Mouse (Mus musculus): ENCODE data around the gene Hacd4.
A peak's percentile ranks its signal among the peaks of the same experiment; 100 is the strongest.
"Not testable (repeated sequence)": the region's sequence is repeated elsewhere in the genome, so short reads cannot be mapped to it uniquely, and the experiment has no call there.

Gene Hacd4

GRCm38 (mm10) chr4:88432412-88433024 lies 6.2 kb downstream of the Hacd4 start:
- no peak for DNase-seq (ENCODE audit: low spot score in 2 of 2)

DNA sequence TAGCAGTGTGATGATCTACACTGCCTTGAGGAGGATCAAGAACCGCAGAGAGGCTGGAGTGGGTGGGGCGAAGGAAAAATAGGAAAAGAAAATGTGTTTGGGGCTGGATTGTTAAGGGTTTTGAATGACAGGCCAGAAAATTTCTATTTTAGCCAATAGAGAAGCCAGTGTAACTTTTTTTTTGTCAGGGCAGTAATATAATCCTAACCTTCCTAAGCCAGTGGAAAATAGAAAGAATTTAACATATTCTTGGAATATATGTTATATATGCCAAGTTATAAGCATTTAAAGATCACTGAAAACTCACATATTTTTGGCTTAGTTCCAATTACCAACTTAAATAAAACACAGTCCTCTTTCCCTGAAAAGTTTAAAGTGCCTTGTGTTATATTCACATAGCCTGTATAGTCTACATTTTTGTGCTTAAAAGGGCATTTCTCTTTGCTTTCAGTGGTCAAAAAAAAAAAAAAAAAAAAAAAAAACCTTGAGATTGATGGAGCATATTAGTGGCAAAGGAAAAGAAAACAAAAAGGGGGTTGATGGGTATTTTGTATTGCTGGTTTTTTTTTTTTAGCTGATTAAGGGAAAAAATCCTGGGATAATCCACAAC lies 11.0 kb downstream of the Hacd4 start:
- DNase-seq (ENCODE audit: low spot score in 2 of 2): no peak

DNA sequence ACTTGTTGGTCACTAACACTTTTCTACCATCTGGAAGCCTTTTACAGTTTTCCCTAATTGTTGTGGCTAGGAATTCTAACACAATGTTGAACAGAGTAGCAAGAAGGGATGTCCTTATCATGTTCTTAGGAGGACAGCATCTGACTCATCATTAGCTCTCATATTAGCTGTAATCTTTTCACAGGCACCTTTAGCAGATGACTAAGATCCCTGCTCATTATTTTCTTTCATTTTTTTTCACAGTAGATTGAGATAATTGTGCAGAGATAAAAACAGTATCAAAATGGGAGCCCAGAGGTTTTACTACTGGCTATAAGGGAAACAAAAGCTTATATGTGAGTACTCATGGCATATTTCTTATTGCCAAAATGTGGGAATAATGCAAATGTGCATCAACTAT lies 14.2 kb downstream of the Hacd4 start:
- no peak for DNase-seq (ENCODE audit: low spot score in 2 of 2)

- DNase-seq (ENCODE audit: low spot score in 2 of 2): no peak
These were observed 19.4 kb downstream of the Hacd4 start for GRCm38 (mm10) chr4:88419378-88419777.

GRCm38 (mm10) chr4:88415017-88415416 lies 23.7 kb downstream of the Hacd4 start:
- DNase-seq (ENCODE audit: low spot score in 2 of 2): no peak

DNA sequence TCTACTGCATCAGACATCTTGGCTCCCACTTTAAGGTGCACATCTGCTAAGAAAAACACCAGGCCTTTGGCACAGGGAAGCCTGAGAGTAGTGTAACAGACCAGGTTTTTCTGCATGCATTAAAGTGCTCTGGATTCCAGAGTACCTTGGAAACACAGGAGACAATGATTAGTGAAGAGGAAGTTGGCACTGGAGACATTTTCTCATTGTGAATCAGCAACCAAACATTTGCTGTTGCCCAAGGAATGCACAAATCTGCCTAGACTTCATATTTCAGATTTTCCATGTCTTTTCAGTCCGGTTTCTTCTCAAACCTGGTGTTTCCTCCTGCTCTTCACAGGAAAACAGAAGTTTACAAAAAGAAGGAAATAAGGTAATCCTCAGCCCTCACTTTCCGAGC lies 26.4 kb downstream of the Hacd4 start:
- DNase-seq (ENCODE audit: low spot score in 2 of 2): no peak

GRCm38 (mm10) chr4:88409279-88409678 lies 29.4 kb downstream of the Hacd4 start:
- no peak for DNase-seq (ENCODE audit: low spot score in 2 of 2)

GRCm38 (mm10) chr4:88406887-88407696 lies 31.6 kb downstream of the Hacd4 start:
- DNase-seq (ENCODE audit: low spot score in 2 of 2): peak; percentile 81 to 85

DNA sequence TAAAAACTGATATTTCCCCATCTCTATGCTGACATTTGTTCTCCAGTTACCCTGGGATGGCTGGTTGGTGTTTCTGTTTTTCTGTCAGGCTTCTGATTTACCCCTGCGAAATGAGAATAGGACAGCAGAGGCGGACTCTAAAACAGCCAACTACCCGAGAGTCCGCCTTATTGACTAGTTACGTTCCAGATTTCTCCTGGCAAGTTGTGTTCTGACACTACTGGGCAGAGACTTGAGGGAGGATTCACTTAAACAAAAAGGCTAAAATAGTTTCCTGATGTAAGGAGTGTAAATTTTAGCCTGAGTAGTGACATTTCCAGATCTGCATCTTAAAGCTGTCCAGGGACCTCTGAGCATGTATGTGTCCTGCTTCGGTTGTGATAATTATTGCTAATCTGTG lies 35.8 kb downstream of the Hacd4 start:
- DNase-seq (ENCODE audit: low spot score in 2 of 2): no peak

- DNase-seq (ENCODE audit: low spot score in 2 of 2): no peak
These were observed 37.8 kb downstream of the Hacd4 start for GRCm38 (mm10) chr4:88400992-88401313.

DNA sequence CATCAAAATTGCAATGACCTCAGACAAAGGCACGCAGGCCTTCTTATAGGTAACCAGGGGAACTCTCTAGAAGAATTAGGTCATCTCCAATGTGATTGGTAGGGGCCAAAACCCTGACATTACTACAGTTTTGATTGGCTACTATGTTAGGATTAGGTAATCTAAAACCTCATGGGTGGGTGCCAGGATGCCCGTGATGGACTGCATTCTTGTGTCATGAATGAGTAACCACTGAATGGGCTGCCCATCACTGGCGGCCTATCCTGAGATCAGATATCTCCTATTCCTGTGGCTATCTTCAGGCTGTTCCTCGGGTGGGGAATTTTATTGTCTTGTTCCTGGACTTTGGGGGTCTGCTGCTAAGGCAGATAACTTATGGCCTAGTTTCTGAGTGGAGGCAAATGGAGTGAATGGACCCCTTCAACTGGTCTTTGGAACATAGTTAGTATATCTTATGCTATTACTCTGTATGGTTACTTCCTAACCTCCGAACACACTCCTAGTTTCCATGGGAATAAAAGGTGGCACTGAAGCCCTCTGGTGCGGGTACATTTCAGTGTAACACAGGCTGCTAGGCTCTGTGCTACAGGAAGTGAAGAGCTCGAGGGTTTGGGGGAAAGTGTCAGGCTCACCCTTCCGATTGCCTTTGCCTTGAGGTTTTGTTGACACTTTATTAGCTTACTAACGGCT lies 38.3 kb downstream of the Hacd4 start:
- DNase-seq (ENCODE audit: low spot score in 2 of 2): no peak

- DNase-seq (ENCODE audit: low spot score in 2 of 2): no peak
These were observed 41.7 kb downstream of the Hacd4 start for GRCm38 (mm10) chr4:88396995-88397521.

- no peak for DNase-seq (ENCODE audit: low spot score in 2 of 2)
These were observed 43.0 kb downstream of the Hacd4 start for GRCm38 (mm10) chr4:88395717-88396116.

DNA sequence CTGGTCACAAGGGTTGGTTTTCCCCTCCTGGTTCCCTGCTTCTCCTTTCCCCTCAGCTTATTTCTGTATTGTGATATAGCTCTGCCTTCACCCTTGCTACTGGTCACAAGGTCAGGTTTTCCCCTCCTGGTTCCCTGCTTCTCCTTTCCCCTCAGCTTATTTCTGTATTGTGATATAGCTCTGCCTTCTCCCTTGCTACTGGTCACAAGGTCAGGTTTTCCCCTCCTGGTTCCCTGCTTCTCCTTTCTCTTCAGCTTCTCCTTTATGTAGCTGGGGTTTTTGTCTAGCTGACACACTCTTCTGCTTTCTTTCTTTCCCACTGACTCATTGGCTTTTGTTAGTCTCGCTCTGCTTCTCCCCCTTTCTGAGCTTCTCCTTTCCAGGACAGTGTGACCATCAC lies 48.1 kb downstream of the Hacd4 start:
- DNase-seq (ENCODE audit: low spot score in 2 of 2): not testable (repeated sequence)

GRCm38 (mm10) chr4:88390036-88390435 lies 48.7 kb downstream of the Hacd4 start:
- no peak for DNase-seq (ENCODE audit: low spot score in 2 of 2)

DNA sequence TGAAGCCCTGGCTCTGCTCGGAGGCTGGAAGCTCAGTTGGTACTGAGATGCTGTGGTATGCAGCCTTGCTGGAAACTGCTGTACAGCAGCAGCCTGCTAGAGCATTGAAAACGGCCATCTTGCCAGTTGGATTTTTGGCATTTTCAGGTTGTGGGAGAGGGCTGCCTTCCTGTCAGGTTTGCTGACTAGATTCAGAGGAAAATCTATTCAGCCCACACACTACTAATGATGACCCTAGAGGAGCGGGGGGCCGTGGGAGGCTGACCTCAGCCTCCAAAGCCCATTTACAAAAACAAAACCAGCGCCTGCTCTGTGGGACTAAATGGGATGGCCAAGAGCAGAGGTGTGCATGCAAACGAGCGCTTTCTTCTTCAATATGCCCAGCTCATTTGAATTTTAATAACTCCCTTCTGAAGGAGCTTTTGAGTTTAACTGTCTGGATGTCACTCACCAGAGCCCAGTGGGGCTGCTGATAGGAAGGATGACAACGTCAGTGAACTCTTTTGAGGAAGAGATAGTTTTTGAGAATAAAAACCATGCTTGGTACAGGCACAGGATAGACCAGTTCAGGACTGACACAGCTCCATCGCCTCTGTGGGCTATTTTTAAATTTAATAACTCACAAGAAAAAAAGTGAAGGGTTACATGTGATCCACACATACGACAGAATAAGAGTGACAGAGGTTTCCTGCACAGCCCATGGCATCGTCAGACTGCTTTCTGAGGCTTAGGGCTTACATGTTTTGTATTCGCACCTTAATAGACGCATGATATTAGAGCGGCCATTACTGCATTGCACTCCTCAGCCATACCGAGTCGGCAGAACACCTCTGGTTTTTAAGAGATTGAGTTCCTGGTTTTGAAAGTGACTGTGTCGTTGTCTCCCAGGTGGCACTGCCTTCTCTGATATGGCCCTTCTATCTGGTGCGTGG lies 66.2 kb downstream of the Hacd4 start:
- DNase-seq (ENCODE audit: low spot score in 2 of 2): no peak

DNA sequence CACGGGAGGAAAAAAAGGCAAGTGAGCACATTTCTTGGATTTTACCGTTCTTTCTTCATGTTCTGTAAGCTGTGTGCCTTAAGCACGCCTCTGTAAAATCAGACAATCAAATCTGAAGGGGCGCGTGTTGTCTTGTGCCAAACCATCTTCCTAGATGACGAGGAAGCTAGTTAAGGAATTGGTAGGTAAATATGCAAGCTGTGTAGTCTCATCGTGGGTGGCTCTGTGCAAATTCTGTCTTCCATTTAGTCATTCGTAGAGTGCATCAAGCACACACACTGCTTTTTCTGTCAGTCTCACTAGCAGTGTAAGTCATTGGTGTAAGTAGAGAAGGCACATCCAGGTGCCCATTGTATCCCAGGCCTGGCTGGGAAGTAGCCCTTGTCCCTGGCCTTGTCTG lies 67.9 kb downstream of the Hacd4 start:
- no peak for DNase-seq (ENCODE audit: low spot score in 2 of 2)

DNA sequence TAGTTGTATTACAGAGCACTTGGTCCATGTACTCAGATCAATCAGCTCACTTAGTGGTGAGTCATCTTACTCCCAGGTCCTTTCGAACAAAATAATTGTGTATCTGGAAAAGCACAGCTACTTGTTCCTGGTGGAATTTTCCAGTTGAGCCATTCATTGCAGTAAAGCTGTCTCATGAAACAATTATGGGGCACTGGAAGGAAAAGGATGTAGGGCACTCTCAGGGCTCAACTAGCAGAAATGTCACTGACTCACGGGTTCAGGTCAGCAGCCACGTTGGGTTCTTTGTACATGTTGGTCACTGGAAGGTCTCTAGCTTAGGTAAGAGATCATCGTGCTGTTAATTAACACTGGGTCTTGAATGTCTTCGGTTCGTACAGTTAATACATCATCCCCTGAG lies 68.8 kb downstream of the Hacd4 start:
- DNase-seq (ENCODE audit: low spot score in 2 of 2): no peak

DNA sequence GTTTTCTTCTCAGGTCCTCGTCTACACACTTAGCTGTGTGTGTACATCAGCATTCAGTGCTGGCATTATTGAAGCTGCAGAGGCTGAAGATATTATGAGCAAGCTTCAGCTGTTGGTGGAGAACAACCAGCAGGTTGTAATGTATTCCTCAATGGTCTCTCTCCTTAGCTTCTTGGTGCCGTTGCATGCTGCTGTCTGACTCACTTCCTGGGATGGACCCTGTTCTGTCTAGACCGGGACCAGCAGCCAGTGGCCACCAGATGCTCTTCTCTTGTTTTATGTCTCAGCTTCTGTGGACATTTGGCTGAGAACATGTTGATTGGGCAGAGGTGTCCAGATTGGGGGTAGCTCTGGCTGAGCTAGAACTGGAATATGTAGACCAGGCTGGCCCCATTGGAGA lies 81.3 kb downstream of the Hacd4 start:
- DNase-seq (ENCODE audit: low spot score in 2 of 2): peak in 1 of 2 experiments; percentile 22

GRCm38 (mm10) chr4:88356652-88357051 lies 82.1 kb downstream of the Hacd4 start:
- peak in 1 of 2 experiments; percentile 23 for DNase-seq (ENCODE audit: low spot score in 2 of 2)

DNA sequence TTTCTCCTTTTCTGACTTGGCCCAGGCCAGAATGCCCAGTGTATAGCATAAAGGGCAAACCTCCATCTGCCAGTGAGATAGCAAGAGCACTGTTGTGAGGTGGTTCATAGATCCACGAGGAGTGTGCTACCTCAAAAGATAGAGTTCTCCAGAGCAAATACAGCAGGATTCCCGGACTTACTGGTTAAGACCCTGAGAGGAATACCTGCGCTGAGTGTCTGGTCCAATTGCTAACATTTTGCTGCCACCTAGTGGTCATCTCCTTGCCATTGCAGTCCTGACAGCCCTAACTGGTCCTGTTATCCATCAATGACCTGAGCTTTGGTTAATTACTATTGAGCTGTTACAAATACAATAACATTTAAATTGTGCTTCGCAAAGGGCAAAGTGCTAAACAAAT lies 87.8 kb downstream of the Hacd4 start:
- DNase-seq (ENCODE audit: low spot score in 2 of 2): peak; percentile 78 to 80

All from right cerebral cortex, postnatal 10 days (tissue).